16 mouse cellular contexts compared by ENCODE assay signal in the genomic region with DNA sequence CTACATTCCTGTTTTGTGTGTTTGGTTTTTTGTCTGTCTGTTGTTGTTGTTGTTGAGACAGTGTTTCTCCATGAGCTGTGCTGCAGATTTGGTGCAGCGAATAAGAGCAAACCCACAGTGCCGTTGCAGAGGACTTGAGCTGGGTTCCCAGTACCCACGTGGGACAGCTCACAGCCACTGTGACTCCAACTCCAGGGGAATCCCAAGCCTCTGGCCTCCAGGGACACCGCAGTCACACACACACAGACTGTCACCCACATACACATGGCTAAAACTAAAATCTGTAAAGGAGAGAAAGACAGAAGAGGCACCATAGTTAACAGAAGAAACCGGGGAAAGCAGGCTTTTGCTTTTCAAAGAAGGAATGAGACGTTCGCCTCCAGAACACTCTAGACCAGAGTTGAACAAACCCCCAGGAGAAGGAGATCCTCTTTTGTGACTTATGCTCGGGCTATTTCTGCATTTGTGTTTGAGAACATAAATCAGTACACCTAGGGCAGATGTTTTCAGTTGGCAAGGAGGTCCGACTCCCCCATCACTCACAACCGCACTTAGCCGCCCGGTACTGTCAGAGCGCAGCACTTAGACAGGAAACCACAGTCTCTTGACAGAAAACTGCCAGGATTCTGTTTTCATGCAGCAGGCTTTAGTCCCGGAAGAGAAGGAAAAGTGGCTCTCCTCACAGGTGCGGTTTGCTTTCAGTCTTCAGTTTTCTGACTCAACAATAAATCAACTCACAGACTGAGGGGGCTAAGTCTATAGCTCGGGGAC. TPM values are rescaled to one million over a fixed set of nuclear protein-coding genes. Genes with fewer than 3 reads are reported as not detected.
DNase-seq lines count a peak whose midpoint lies in the region; ATAC-seq lines count a peak whose summit lies in the region.
"Had no signal": no experiment of that assay in that cellular context is flagged by ENCODE, and none has a peak within 500 bp of the region (broad histone marks: within the 10 kb centered on the region; RNA-seq: fewer than 3 reads in every experiment).

No protein-coding gene starts in this region.

- H3K27ac ChIP-seq in intestine, embryonic 16.5 days (ENCODE audit: low read length): no peak overlapping the region
- H3K27ac ChIP-seq: heart, embryonic 10.5 days; hindbrain, embryonic 13.5 days had no signal

- no peaks in the 10 kb centered on the region for H3K9me3 ChIP-seq in intestine, embryonic 16.5 days (ENCODE audit: control insufficient read depth, low read length)
- H3K9me3 ChIP-seq: heart, embryonic 10.5 days; hindbrain, embryonic 13.5 days had no signal

- H3K4me3 ChIP-seq in intestine, embryonic 16.5 days (ENCODE audit: low read length): no peak overlapping the region
- H3K4me3 ChIP-seq: heart, embryonic 10.5 days; hindbrain, embryonic 13.5 days had no signal

- H3K4me1 ChIP-seq in intestine, embryonic 16.5 days (ENCODE audit: control insufficient read depth, insufficient read depth, low read length): no peaks in the 10 kb centered on the region
- H3K4me1 ChIP-seq: heart, embryonic 10.5 days; hindbrain, embryonic 13.5 days had no signal

- peak; percentile 79 for DNase-seq in heart, adult 11 months
- DNase-seq in heart, postnatal 36 days: no peak
- peak; percentile 63 for DNase-seq in T-cell, adult 2 months (ENCODE audit: low spot score)
- DNase-seq in thymus, postnatal 10 days (ENCODE audit: low spot score in 2 of 2): peak; percentile 64
- DNase-seq in right cerebral cortex, adult 2 months (ENCODE audit: low spot score in 2 of 2): no peak
- DNase-seq: adrenal gland, postnatal 10 days; kidney, postnatal 14 days; layer of hippocampus, postnatal 36 days; retina, postnatal 1 day had no signal

- 48% methylated on average over 16 of the region's 16 CpGs for WGBS in intestine, embryonic 16.5 days

- intact Hi-C loops in heart, postnatal 36 days (cut with DNase I): no loop called here

- H3K4me2 ChIP-seq in intestine, embryonic 16.5 days (ENCODE audit: low read depth, low read length): no peak overlapping the region
- H3K4me2 ChIP-seq: hindbrain, embryonic 13.5 days had no signal

- peak; percentile 7; the same call in 1 of the 2 replicates for ATAC-seq in megakaryocyte, adult 5-6 weeks (ENCODE audit: poor library complexity, severe bottlenecking)
- no peak for ATAC-seq in erythroblast, adult 5-6 weeks (replicated peaks; ENCODE audit: low FRiP score, poor library complexity, severe bottlenecking)
- no peak for ATAC-seq in intestine, embryonic 16.5 days

- H3K27me3 ChIP-seq in intestine, embryonic 16.5 days (replicated peaks; ENCODE audit: control insufficient read depth, insufficient read depth, low read length): no peaks in the 10 kb centered on the region
- H3K27me3 ChIP-seq: hindbrain, embryonic 13.5 days had no signal

- H3K9ac ChIP-seq in intestine, embryonic 16.5 days (ENCODE audit: low read depth, low read length): no peak overlapping the region
- H3K9ac ChIP-seq: hindbrain, embryonic 13.5 days had no signal

- H3K36me3 ChIP-seq in intestine, embryonic 16.5 days (ENCODE audit: control insufficient read depth, insufficient read depth, low read length): no peaks in the 10 kb centered on the region
- H3K36me3 ChIP-seq: heart, embryonic 10.5 days; hindbrain, embryonic 13.5 days had no signal

RNA-seq across cellular contexts. Expression of a gene that starts 34.1 kb away (rescaled TPM):
- under 1 TPM; 0.08 to 0.16 TPM for total RNA-seq in heart, postnatal 36 days (2021)
- total RNA-seq in megakaryocyte, adult 5-6 weeks (2015): 8.1 TPM in 2 replicates
- total RNA-seq in megakaryocyte, adult 5-6 weeks (2017): 14.1 and 16.2 TPM in 2 replicates
- 0.84 and 1.9 TPM in 2 replicates for total RNA-seq in erythroblast, adult 5-6 weeks (2015; ENCODE audit: low replicate concordance)
- total RNA-seq in erythroblast, adult 5-6 weeks (2017; ENCODE audit: low replicate concordance): 2.8 and 4.7 TPM in 2 replicates
- 0.31 and 0.32 TPM in 2 replicates for polyA plus RNA-seq in intestine, embryonic 16.5 days (2015; fragmentation: Nextera tagmentation; extraction: Ambion mirVana)
- polyA plus RNA-seq: heart, embryonic 10.5 days had no signal

RNA-seq across cellular contexts. Expression of a gene that starts 43.9 kb away (rescaled TPM):
- total RNA-seq in heart, postnatal 36 days (2021): not detected
- total RNA-seq in megakaryocyte, adult 5-6 weeks (2015): not detected in 2 replicates
- total RNA-seq in megakaryocyte, adult 5-6 weeks (2017): not detected in 2 replicates
- not detected in 2 replicates for total RNA-seq in erythroblast, adult 5-6 weeks (2015; ENCODE audit: low replicate concordance)
- not detected in 2 replicates for total RNA-seq in erythroblast, adult 5-6 weeks (2017; ENCODE audit: low replicate concordance)
- 2.6 TPM in 2 replicates for polyA plus RNA-seq in intestine, embryonic 16.5 days (2015; fragmentation: Nextera tagmentation; extraction: Ambion mirVana)
- total RNA-seq: layer of hippocampus, postnatal 36 days had no signal
- polyA plus RNA-seq: heart, embryonic 10.5 days; hindbrain, embryonic 13.5 days; neural tube, embryonic 11.5 days had no signal

RNA-seq across cellular contexts. Expression of a gene that starts 59.1 kb away (rescaled TPM):
- not detected for total RNA-seq in heart, postnatal 36 days (2021)
- total RNA-seq in megakaryocyte, adult 5-6 weeks (2015): not detected in 2 replicates
- total RNA-seq in megakaryocyte, adult 5-6 weeks (2017): not detected in 2 replicates
- total RNA-seq in erythroblast, adult 5-6 weeks (2015; ENCODE audit: low replicate concordance): not detected in 2 replicates
- total RNA-seq in erythroblast, adult 5-6 weeks (2017; ENCODE audit: low replicate concordance): not detected in 2 replicates
- 42.1 and 46.2 TPM in 2 replicates for polyA plus RNA-seq in intestine, embryonic 16.5 days (2015; fragmentation: Nextera tagmentation; extraction: Ambion mirVana)
- total RNA-seq: adrenal gland, postnatal 10 days; layer of hippocampus, postnatal 36 days; liver, adult 2 months had no signal
- polyA plus RNA-seq: heart, embryonic 10.5 days; hindbrain, embryonic 13.5 days; neural tube, embryonic 11.5 days had no signal

Comparison
In these comparisons a context has a peak if more than half of its experiments do, and no peak if none do; other contexts are left out.
1. DNase-seq: peak in heart, adult 11 months (single experiment), T-cell, adult 2 months (single experiment) and thymus, postnatal 10 days (2 of 2); none in heart, postnatal 36 days (0 of 2) and right cerebral cortex, adult 2 months (0 of 2).